Mouse (Mus musculus) hindbrain, embryonic 15.5 days (tissue): ENCODE data around the gene Rab3ip. TPM values are rescaled to one million over a fixed set of nuclear protein-coding genes. Genes with fewer than 3 reads are reported as not detected.

Source experiments
- ATAC-seq: fragments of 200-750 bp; cut with Nextera tagmentation; 2 replicates; pipeline ENCODE4 v1.8.0; 2017; ENCODE audit warnings: low read depth, moderate number of reproducible peaks, moderate TSS enrichment; ENCODE audit not compliant: low FRiP score
- H3K27ac ChIP-seq: fragments of 300-500 bp; sonication (generic); replicated peaks from 2 replicates; pipeline ENCODE4 v1.5.1; 2015; ENCODE audit warnings: mild to moderate bottlenecking, inconsistent platforms
- H3K27me3 ChIP-seq: fragments of 300-500 bp; sonication (generic); 2 replicates; pipeline ENCODE4 v1.6.1; 2015; ENCODE audit warnings: control low read depth, inconsistent platforms
- H3K36me3 ChIP-seq: fragments of 300-500 bp; sonication (generic); 2 replicates; pipeline ENCODE4 v1.6.1; 2015; ENCODE audit warnings: control low read depth, inconsistent platforms
- H3K4me1 ChIP-seq: fragments of 300-500 bp; sonication (generic); replicated peaks from 2 replicates; pipeline ENCODE4 v1.6.1; 2015; ENCODE audit warnings: control low read depth, inconsistent platforms
- H3K4me2 ChIP-seq: fragments of 300-500 bp; sonication (generic); 2 replicates; pipeline ENCODE4 v1.6.1; 2015; ENCODE audit warnings: moderate library complexity, mild to moderate bottlenecking, inconsistent platforms
- H3K4me3 ChIP-seq: fragments of 300-500 bp; sonication (generic); 2 replicates; pipeline ENCODE4 v1.5.1; 2015; ENCODE audit warnings: mild to moderate bottlenecking, inconsistent platforms
- H3K9ac ChIP-seq: fragments of 300-500 bp; sonication (generic); 2 replicates; pipeline ENCODE4 v1.6.1; 2015; ENCODE audit warnings: inconsistent platforms
- H3K9me3 ChIP-seq: fragments of 300-500 bp; sonication (generic); 2 replicates; pipeline ENCODE4 v1.6.1; 2016; ENCODE audit warnings: control low read depth, inconsistent platforms
- WGBS: fragments of 180-500 bp; shearing (Covaris S2); methylation state at CpG from one replicate; pipeline ENCODE4 v1.1.7; 2015; 5-methylcytosine and 5-hydroxymethylcytosine counted together
- polyA plus RNA-seq: library from polyadenylated mRNA; unstranded; fragments of >200 nt; fragmentation: Nextera tagmentation; extraction: Ambion mirVana; gene quantifications from 2 replicates; pipeline ENCODE4 v1.2.1, GENCODE M21; 2015

Gene Rab3ip
- polyA plus RNA-seq = 44.3 and 45.1 TPM in 2 replicates

- peak; percentile 94 for ATAC-seq
- Histone ChIP-seq H3K27ac (peak within 1 kb of the TSS; percentile 90), H3K9ac (peak within 1 kb of the TSS; percentile 70), H3K4me1 (peaks cover 21% of the 10 kb centered on the region), H3K4me2 (peak within 1 kb of the TSS; percentile 64), H3K27me3 (no peaks in the 10 kb centered on the region), H3K36me3 (no peaks in the 10 kb centered on the region), H3K9me3 (no peaks in the 10 kb centered on the region), H3K4me3 (peak within 1 kb of the TSS; percentile 90)
- WGBS = under 1% methylated on average over 60 of the region's 103 CpGs
These were observed at the start of gene Rab3ip for GRCm38 (mm10) chr10:116950009-116950769. Gene Rab3ip (minus strand): TSS chr10:116950769.

- Histone ChIP-seq H3K4me3 (no peak overlapping the region), H3K4me1 (no peaks in the 10 kb centered on the region), H3K4me2 (no peak overlapping the region), H3K9ac (no peak overlapping the region), H3K27me3 (no peaks in the 10 kb centered on the region), H3K36me3 (no peaks in the 10 kb centered on the region), H3K9me3 (no peaks in the 10 kb centered on the region), H3K27ac (no peak overlapping the region)
- no peak for ATAC-seq
- WGBS = 88% methylated on average over 17 of the region's 17 CpGs
These were observed 48.3 kb upstream of the Rab3ip start for GRCm38 (mm10) chr10:116998716-116999455.

- H3K9ac ChIP-seq = no peak overlapping the region
- ATAC-seq = no peak
- no peaks in the 10 kb centered on the region for H3K27me3 ChIP-seq
- no peak overlapping the region for H3K4me2 ChIP-seq
- H3K9me3 ChIP-seq = no peaks in the 10 kb centered on the region
- no peaks in the 10 kb centered on the region for H3K36me3 ChIP-seq
- WGBS = 80% methylated on average over 6 of the region's 6 CpGs
- no peak overlapping the region for H3K27ac ChIP-seq
- H3K4me1 ChIP-seq = no peaks in the 10 kb centered on the region
- H3K4me3 ChIP-seq = no peak overlapping the region
These were observed 45.6 kb upstream of the Rab3ip start for GRCm38 (mm10) chr10:116996236-116996600.

- ATAC-seq = no peak
- Histone ChIP-seq H3K9me3 (no peaks in the 10 kb centered on the region), H3K4me2 (no peak overlapping the region), H3K36me3 (no peaks in the 10 kb centered on the region), H3K4me1 (no peaks in the 10 kb centered on the region), H3K27me3 (no peaks in the 10 kb centered on the region), H3K9ac (no peak overlapping the region), H3K4me3 (no peak overlapping the region), H3K27ac (no peak overlapping the region)
- 73% methylated on average over 6 of the region's 6 CpGs for WGBS
These were observed 45.1 kb upstream of the Rab3ip start for GRCm38 (mm10) chr10:116995584-116996235.

DNA sequence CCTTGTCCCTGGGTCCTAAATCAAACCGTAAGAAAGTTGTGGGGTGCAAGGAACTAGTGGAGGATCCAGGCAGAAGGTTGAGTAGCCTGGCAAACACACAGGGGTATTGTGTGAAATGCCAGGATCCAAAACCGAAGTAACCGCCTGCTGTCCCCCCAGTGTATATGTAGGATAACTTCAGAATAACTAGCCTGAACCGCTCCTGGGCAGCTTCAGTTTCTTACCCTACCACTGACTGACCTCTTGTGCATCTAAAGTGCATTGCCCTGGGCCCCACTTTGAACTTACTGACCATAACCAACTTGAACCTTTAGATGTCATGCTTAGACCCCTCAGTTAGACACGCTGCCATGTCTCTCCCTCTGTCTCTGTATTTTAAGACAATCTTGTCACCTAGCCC lies 44.6 kb upstream of the Rab3ip start:
- H3K9ac ChIP-seq = no peak overlapping the region
- no peak overlapping the region for H3K27ac ChIP-seq
- no peak overlapping the region for H3K4me3 ChIP-seq
- H3K4me2 ChIP-seq = no peak overlapping the region
- no peaks in the 10 kb centered on the region for H3K36me3 ChIP-seq
- no peaks in the 10 kb centered on the region for H3K4me1 ChIP-seq
- H3K9me3 ChIP-seq = no peaks in the 10 kb centered on the region
- 86% methylated on average over 5 of the region's 5 CpGs for WGBS
- H3K27me3 ChIP-seq = no peaks in the 10 kb centered on the region
- ATAC-seq = no peak

- ATAC-seq = no peak
- Histone ChIP-seq H3K4me1 (no peaks in the 10 kb centered on the region), H3K9me3 (no peaks in the 10 kb centered on the region), H3K4me2 (no peak overlapping the region), H3K36me3 (no peaks in the 10 kb centered on the region), H3K4me3 (no peak overlapping the region), H3K27me3 (no peaks in the 10 kb centered on the region), H3K27ac (no peak overlapping the region), H3K9ac (no peak overlapping the region)
- 91% methylated on average over 8 of the region's 8 CpGs for WGBS
These were observed 43.4 kb upstream of the Rab3ip start for GRCm38 (mm10) chr10:116993971-116994370.

DNA sequence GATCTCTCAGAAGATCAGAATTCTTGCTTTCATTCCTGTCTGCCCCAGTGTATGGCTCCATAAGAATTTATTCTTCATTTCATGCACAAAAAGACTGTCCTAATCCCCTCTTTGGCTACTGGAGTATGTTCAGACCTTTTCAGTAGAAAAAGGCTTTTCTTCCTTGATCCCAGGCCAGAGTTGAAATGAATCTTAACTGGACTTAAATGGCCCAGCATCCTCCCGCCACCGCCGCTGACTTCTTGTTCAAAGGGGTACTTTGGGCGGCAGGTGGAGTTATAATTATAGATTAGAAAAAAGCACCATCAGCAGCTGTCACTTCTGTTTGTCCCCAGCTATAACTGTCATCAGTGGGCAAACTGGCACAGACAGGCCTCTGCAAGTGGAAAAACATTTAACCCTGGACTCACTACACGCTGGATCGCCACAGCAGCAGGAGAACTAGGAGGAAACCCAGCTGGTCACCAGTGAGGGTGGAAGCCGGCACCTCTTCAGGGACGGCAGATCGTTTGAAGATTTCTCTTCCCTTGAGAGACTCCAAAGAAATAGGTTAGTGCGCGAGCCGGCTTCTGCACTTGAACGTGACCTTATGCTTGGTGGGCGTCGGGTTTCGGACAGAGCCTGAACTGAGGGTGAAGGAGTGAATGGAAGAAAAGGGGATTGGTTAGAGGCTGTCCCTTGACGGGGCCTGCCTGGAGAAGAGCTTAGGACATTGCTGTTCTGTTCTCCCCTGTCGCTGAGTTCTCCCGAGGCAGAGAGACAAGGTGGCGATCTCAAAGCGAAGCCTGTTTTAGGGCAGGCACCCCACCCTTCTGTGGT lies 35.9 kb upstream of the Rab3ip start, which contains the start of gene Best3:
Gene Best3 (plus strand): TSS at position 51 of the 819 bp plus-strand sequence.
- no peaks in the 10 kb centered on the region for H3K9me3 ChIP-seq
- ATAC-seq = 0 out of 2 replicates have a peak, but pooled peaks have one; percentile 45
- H3K4me3 ChIP-seq = no peak within 1 kb of the TSS
- H3K27me3 ChIP-seq = no peaks in the 10 kb centered on the region
- peak within 1 kb of the TSS; percentile 11; the same call in 1 of the 2 replicates for H3K4me2 ChIP-seq
- 0 out of 2 replicates have a peak within 1 kb of the TSS, but pooled peaks have one; percentile 2 for H3K27ac ChIP-seq
- 40% methylated on average over 21 of the region's 21 CpGs for WGBS
- H3K36me3 ChIP-seq = no peaks in the 10 kb centered on the region
- H3K9ac ChIP-seq = no peak within 1 kb of the TSS
- peaks cover 17% of the 10 kb centered on the region for H3K4me1 ChIP-seq

GRCm38 (mm10) chr10:116984836-116985235 lies 34.3 kb upstream of the Rab3ip start:
- Histone ChIP-seq H3K36me3 (no peaks in the 10 kb centered on the region), H3K27me3 (no peaks in the 10 kb centered on the region), H3K9me3 (no peaks in the 10 kb centered on the region), H3K4me3 (no peak overlapping the region), H3K4me1 (peaks cover 17% of the 10 kb centered on the region), H3K4me2 (no peak overlapping the region), H3K9ac (no peak overlapping the region), H3K27ac (no peak overlapping the region)
- ATAC-seq = no peak
- 48% methylated on average over 12 of the region's 12 CpGs for WGBS

DNA sequence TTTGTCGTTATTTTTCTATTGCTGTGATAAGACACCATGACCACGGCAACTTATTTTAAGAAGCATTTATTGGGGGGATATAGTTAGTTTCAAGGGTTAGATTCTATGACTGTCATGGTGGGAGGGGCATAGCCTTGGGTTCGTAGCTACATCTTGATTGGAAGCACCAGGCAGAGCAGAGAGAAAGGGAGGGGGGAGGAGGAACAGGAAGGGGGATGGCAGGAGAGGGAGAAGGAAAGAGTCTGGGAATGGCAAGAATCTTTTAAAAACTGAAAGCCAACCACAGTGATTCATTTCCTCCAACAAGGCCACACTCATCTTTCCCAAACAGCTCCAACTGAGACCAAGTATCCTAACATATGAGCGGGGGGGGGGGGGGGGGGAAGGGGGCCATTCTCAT lies 32.0 kb upstream of the Rab3ip start:
- WGBS = 77% methylated on average over 3 of the region's 4 CpGs
- Histone ChIP-seq H3K4me1 (peaks cover 13% of the 10 kb centered on the region), H3K9ac (no peak overlapping the region), H3K4me3 (no peak overlapping the region), H3K36me3 (no peaks in the 10 kb centered on the region), H3K27ac (no peak overlapping the region), H3K9me3 (no peaks in the 10 kb centered on the region), H3K4me2 (no peak overlapping the region), H3K27me3 (no peaks in the 10 kb centered on the region)
- no peak for ATAC-seq

- no peak for ATAC-seq
- H3K9ac ChIP-seq = no peak overlapping the region
These were observed 30.3 kb upstream of the Rab3ip start for GRCm38 (mm10) chr10:116980888-116981287.

GRCm38 (mm10) chr10:116980273-116980672 lies 29.7 kb upstream of the Rab3ip start:
- Histone ChIP-seq H3K9ac (no peak overlapping the region), H3K9me3 (no peaks in the 10 kb centered on the region), H3K36me3 (no peaks in the 10 kb centered on the region), H3K4me3 (no peak overlapping the region), H3K27me3 (no peaks in the 10 kb centered on the region), H3K4me2 (no peak overlapping the region), H3K27ac (no peak overlapping the region), H3K4me1 (no peaks in the 10 kb centered on the region)
- WGBS = 77% methylated on average over 4 of the region's 4 CpGs
- ATAC-seq = no peak

More at GRCm38 (mm10) chr10:116980888-116981287, 30.3 kb upstream of the Rab3ip start:
- Histone ChIP-seq H3K4me3 (no peak overlapping the region), H3K27ac (no peak overlapping the region), H3K4me1 (no peaks in the 10 kb centered on the region), H3K4me2 (no peak overlapping the region), H3K27me3 (no peaks in the 10 kb centered on the region), H3K36me3 (no peaks in the 10 kb centered on the region), H3K9me3 (no peaks in the 10 kb centered on the region)
- WGBS = 74% methylated on average over 3 of the region's 3 CpGs
